Mouse (Mus musculus) bone marrow macrophage, adult 2 months (primary cell): ENCODE data around the gene Frmpd4.

Experiments
- CTCF ChIP-seq: IDR thresholded peaks from 2 replicates; pipeline ENCODE4 v1.5.1; 2012; ENCODE audit warnings: low read depth, mild to moderate bottlenecking, low read length, moderate library complexity
- POLR2A ChIP-seq: IDR thresholded peaks from 2 replicates; pipeline ENCODE4 v1.6.1; 2012; ENCODE audit warnings: mild to moderate bottlenecking, low read depth, low read length, borderline replicate concordance

GRCm38 (mm10) chrX:167808572-167808971, 768.5 kb downstream of the Frmpd4 start:
- no peak for TF ChIP-seq POLR2A
- TF ChIP-seq CTCF = no peak
